Mouse (Mus musculus) bone marrow, adult 2 months (tissue): ENCODE measurements around the gene Lgi2.

ENCODE experiments used
- CTCF ChIP-seq: fragments of 200-500 bp; IDR thresholded peaks from 2 replicates; pipeline ENCODE4 v1.5.1; 2011; ENCODE audit warnings: low read length, control low read depth; ENCODE audit not compliant: control insufficient read depth, insufficient read depth
- POLR2A ChIP-seq: fragments of 200-500 bp; IDR thresholded peaks from 2 replicates; pipeline ENCODE4 v1.6.1; 2011; ENCODE audit warnings: low read depth, mild to moderate bottlenecking, control low read depth, low read length, borderline replicate concordance; ENCODE audit not compliant: control insufficient read depth

- TF ChIP-seq CTCF (no peak), POLR2A (no peak)
These were observed 6.0 kb downstream of the Lgi2 start for GRCm38 (mm10) chr5:52560240-52560639.
